Mouse (Mus musculus): ENCODE measurements around the gene Nf2.

DNA sequence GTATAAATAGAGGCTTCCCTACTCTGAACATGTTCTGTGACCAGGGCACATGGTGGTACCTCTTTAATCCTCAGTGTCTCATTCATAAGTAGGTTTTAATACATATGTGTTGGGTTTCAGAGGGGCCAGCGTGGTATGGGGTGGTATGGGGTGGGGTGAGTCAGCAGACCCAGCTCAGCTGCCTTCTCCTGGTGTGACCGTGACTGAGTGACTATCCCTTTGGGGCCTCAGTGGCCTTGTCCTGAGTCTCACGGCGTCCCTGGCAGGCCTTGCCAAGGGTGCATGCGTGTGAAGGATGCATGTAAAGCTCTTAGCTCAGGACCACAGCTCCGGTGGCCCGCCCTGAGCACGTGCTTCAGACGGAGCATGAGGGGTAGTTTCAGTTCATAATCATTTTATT lies 129.4 kb downstream of the Nf2 start:
- no peak for TF ChIP-seq CTCF (IDR thresholded peaks at IDR 0.05; ENCODE audit: low read depth)
- no peak for TF ChIP-seq EP300 (IDR thresholded peaks at IDR 0.05; ENCODE audit: low read depth)
